Mouse (Mus musculus) G1E (cell line): ENCODE measurements around the gene Zfp422.

Experiments
- CTCF ChIP-seq: IDR thresholded peaks from 2 replicates; pipeline ENCODE4 v1.5.1; 2012; ENCODE audit warnings: low read depth, low read length, inconsistent platforms, mixed read lengths
- GATA1 ChIP-seq: IDR thresholded peaks from 2 replicates; pipeline ENCODE4 v1.6.1; 2012; ENCODE audit warnings: borderline replicate concordance, low read length, inconsistent platforms, mixed read lengths
- GATA2 ChIP-seq: IDR thresholded peaks from 2 replicates; pipeline ENCODE4 v1.6.1; 2012; ENCODE audit warnings: low read depth, low read length, inconsistent platforms, borderline replicate concordance
- POLR2AphosphoS5 ChIP-seq: IDR thresholded peaks from 2 replicates; pipeline ENCODE4 v1.6.1; 2012; ENCODE audit warnings: low read depth, low read length, inconsistent platforms; ENCODE audit not compliant: insufficient replicate concordance
- TAL1 ChIP-seq: conservative IDR thresholded peaks from 2 replicates; pipeline ENCODE4 v1.6.1; 2012; ENCODE audit warnings: low read depth, low read length, inconsistent platforms, mixed read lengths

DNA sequence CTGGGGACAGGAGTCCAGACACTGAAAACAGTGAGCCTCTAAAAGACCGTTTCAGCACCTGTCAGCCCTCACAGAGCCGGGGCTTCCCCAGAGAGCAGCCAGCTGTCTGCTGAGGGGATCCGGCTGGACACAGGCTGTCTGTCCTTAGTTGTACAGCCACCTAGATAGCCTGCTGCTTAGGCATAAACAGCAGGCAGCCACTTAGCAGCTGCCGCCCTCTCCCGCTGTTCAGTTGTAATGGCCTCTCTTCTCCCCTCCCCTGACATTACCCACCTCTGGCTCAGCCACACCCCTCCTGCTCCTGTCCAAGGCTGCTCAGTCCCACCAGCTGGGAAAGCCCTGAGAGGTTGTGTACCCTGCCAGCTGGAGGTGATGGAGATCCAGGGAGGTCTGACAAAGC is 42.2 kb upstream of the Zfp422 start:
- TF ChIP-seq CTCF (no peak), GATA1 (no peak), TAL1 (no peak), POLR2AphosphoS5 (no peak), GATA2 (no peak)
